Mouse (Mus musculus) stomach, embryonic 14.5 days (tissue): ENCODE measurements around the gene Spi1. TPM values are rescaled to one million over a fixed set of nuclear protein-coding genes. Genes with fewer than 3 reads are reported as not detected.

Experiments used
- ATAC-seq: fragments of 200-750 bp; cut with Nextera tagmentation; 2 replicates; pipeline ENCODE4 v1.8.0; 2017; ENCODE audit warnings: low read depth, moderate TSS enrichment; ENCODE audit not compliant: insufficient number of reproducible peaks, insufficient read depth, low FRiP score
- H3K27ac ChIP-seq: fragments of 300-500 bp; sonication (generic); 2 replicates; pipeline ENCODE4 v1.5.1; 2014; ENCODE audit warnings: mild to moderate bottlenecking, low read length, moderate library complexity, mixed read lengths
- H3K27me3 ChIP-seq: fragments of 300-500 bp; sonication (generic); 2 replicates; pipeline ENCODE4 v1.6.1; 2014; ENCODE audit warnings: low read length, control low read depth, mixed read lengths; ENCODE audit not compliant: control insufficient read depth, insufficient read depth
- H3K36me3 ChIP-seq: fragments of 300-500 bp; sonication (generic); 2 replicates; pipeline ENCODE4 v1.6.1; 2014; ENCODE audit warnings: mild to moderate bottlenecking, control low read depth, low read length, moderate library complexity, mixed read lengths; ENCODE audit not compliant: control insufficient read depth, insufficient read depth
- H3K4me1 ChIP-seq: fragments of 300-500 bp; sonication (generic); 2 replicates; pipeline ENCODE4 v1.6.1; 2014; ENCODE audit warnings: low read length, control low read depth, mixed read lengths; ENCODE audit not compliant: control insufficient read depth, insufficient read depth
- H3K4me2 ChIP-seq: fragments of 300-500 bp; sonication (generic); replicated peaks from 2 replicates; pipeline ENCODE4 v1.6.1; 2014; ENCODE audit warnings: low read depth, low read length, control low read depth
- H3K4me3 ChIP-seq: fragments of 300-500 bp; sonication (generic); 2 replicates; pipeline ENCODE4 v1.5.1; 2014; ENCODE audit warnings: low read depth, low read length, control low read depth
- H3K9ac ChIP-seq: fragments of 300-500 bp; sonication (generic); replicated peaks from 2 replicates; pipeline ENCODE4 v1.6.1; 2014; ENCODE audit warnings: low read depth, mild to moderate bottlenecking, control low read depth, low read length, moderate library complexity, mixed read lengths
- H3K9me3 ChIP-seq: fragments of 300-500 bp; sonication (generic); 2 replicates; pipeline ENCODE4 v1.6.1; 2016; ENCODE audit warnings: low read depth, low read length, control low read depth; ENCODE audit not compliant: control insufficient read depth
- WGBS: fragments of 180-500 bp; shearing (Covaris S2); extraction: QIAGEN DNeasy Blood & Tissue Kit; methylation state at CpG from one replicate; pipeline ENCODE4 v1.1.7; 2014; 5-methylcytosine and 5-hydroxymethylcytosine counted together
- polyA plus RNA-seq: library from polyadenylated mRNA; unstranded; fragments of >200 nt; fragmentation: Nextera tagmentation; extraction: Ambion mirVana; gene quantifications from 2 replicates; pipeline ENCODE4 v1.2.1, GENCODE M21; 2014

The Spi1 gene
- polyA plus RNA-seq, 1 experiment from 2014 or later, result 6.0 TPM

- Histone ChIP-seq H3K4me2 (no peak overlapping the region), H3K4me3 (no peak overlapping the region), H3K36me3 (peaks cover 9% of the 10 kb centered on the region; the same call in 1 of the 2 replicates), H3K9me3 (no peaks in the 10 kb centered on the region), H3K9ac (no peak overlapping the region), H3K4me1 (no peaks in the 10 kb centered on the region), H3K27ac (no peak overlapping the region), H3K27me3 (no peaks in the 10 kb centered on the region)
- no peak for ATAC-seq
- 64% methylated on average over 1 of the region's 1 CpGs for WGBS
Measured at GRCm38 (mm10) chr2:91151331-91151730, 69.1 kb downstream of the Spi1 start.

- no peaks in the 10 kb centered on the region for H3K27me3 ChIP-seq
- H3K9ac ChIP-seq, result no peak overlapping the region
- WGBS, result 68% methylated on average over 3 of the region's 3 CpGs
- H3K9me3 ChIP-seq, result no peaks in the 10 kb centered on the region
- H3K4me3 ChIP-seq, result no peak overlapping the region
- H3K27ac ChIP-seq, result no peak overlapping the region
- no peak overlapping the region for H3K4me2 ChIP-seq
- peaks cover 12% of the 10 kb centered on the region; the same call in 1 of the 2 replicates for H3K36me3 ChIP-seq
- ATAC-seq, result no peak
- H3K4me1 ChIP-seq, result no peaks in the 10 kb centered on the region
Measured at GRCm38 (mm10) chr2:91152885-91153377, 70.7 kb downstream of the Spi1 start.

GRCm38 (mm10) chr2:91154091-91154490, 71.9 kb downstream of the Spi1 start:
- no peak for ATAC-seq
- H3K9ac ChIP-seq, result no peak overlapping the region
- H3K4me2 ChIP-seq, result no peak overlapping the region
- H3K36me3 ChIP-seq, result peaks cover 14% of the 10 kb centered on the region; the same call in 1 of the 2 replicates
- WGBS, result 97% methylated on average over 3 of the region's 3 CpGs
- H3K9me3 ChIP-seq, result no peaks in the 10 kb centered on the region
- H3K27ac ChIP-seq, result no peak overlapping the region
- no peak overlapping the region for H3K4me3 ChIP-seq
- no peaks in the 10 kb centered on the region for H3K27me3 ChIP-seq
- H3K4me1 ChIP-seq, result no peaks in the 10 kb centered on the region

- Histone ChIP-seq H3K27ac (peak overlapping the region; percentile 21; the same call in 1 of the 2 replicates), H3K4me3 (no peak overlapping the region), H3K4me2 (no peak overlapping the region), H3K36me3 (peaks cover 19% of the 10 kb centered on the region; the same call in 1 of the 2 replicates), H3K27me3 (no peaks in the 10 kb centered on the region), H3K9ac (no peak overlapping the region), H3K9me3 (no peaks in the 10 kb centered on the region), H3K4me1 (no peaks in the 10 kb centered on the region)
- peak; percentile 49; the same call in 1 of the 2 replicates for ATAC-seq
- WGBS, result 37% methylated on average over 6 of the region's 6 CpGs
Measured at GRCm38 (mm10) chr2:91157002-91157752, 75.0 kb downstream of the Spi1 start.

GRCm38 (mm10) chr2:91160591-91160990, 78.4 kb downstream of the Spi1 start:
- Histone ChIP-seq H3K4me3 (no peak overlapping the region), H3K9me3 (no peaks in the 10 kb centered on the region), H3K9ac (no peak overlapping the region), H3K4me2 (no peak overlapping the region), H3K4me1 (no peaks in the 10 kb centered on the region), H3K27me3 (no peaks in the 10 kb centered on the region), H3K27ac (no peak overlapping the region), H3K36me3 (peaks cover 21% of the 10 kb centered on the region; the same call in 1 of the 2 replicates)
- no peak for ATAC-seq
- 78% methylated on average over 6 of the region's 6 CpGs for WGBS

GRCm38 (mm10) chr2:91162952-91163351, 80.8 kb downstream of the Spi1 start:
- H3K27me3 ChIP-seq, result no peaks in the 10 kb centered on the region
- ATAC-seq, result no peak
- H3K9me3 ChIP-seq, result no peaks in the 10 kb centered on the region
- H3K9ac ChIP-seq, result no peak overlapping the region
- H3K36me3 ChIP-seq, result peaks cover 24% of the 10 kb centered on the region; the same call in 1 of the 2 replicates
- no peak overlapping the region for H3K4me3 ChIP-seq
- H3K4me2 ChIP-seq, result no peak overlapping the region
- H3K4me1 ChIP-seq, result no peaks in the 10 kb centered on the region
- 83% methylated on average over 4 of the region's 4 CpGs for WGBS
- H3K27ac ChIP-seq, result no peak overlapping the region

GRCm38 (mm10) chr2:91163532-91163931, 81.3 kb downstream of the Spi1 start:
- peaks cover 22% of the 10 kb centered on the region; the same call in 1 of the 2 replicates for H3K36me3 ChIP-seq
- no peak overlapping the region for H3K9ac ChIP-seq
- no peak overlapping the region for H3K4me2 ChIP-seq
- H3K27ac ChIP-seq, result no peak overlapping the region
- 80% methylated on average over 5 of the region's 5 CpGs for WGBS
- H3K27me3 ChIP-seq, result no peaks in the 10 kb centered on the region
- no peaks in the 10 kb centered on the region for H3K4me1 ChIP-seq
- no peak for ATAC-seq
- H3K4me3 ChIP-seq, result no peak overlapping the region
- no peaks in the 10 kb centered on the region for H3K9me3 ChIP-seq

- Histone ChIP-seq H3K36me3 (peaks cover 27% of the 10 kb centered on the region; the same call in 1 of the 2 replicates), H3K4me1 (no peaks in the 10 kb centered on the region), H3K4me2 (no peak overlapping the region), H3K27me3 (no peaks in the 10 kb centered on the region), H3K9ac (no peak overlapping the region), H3K27ac (no peak overlapping the region), H3K4me3 (no peak overlapping the region), H3K9me3 (no peaks in the 10 kb centered on the region)
- WGBS, result 84% methylated on average over 6 of the region's 6 CpGs
- no peak for ATAC-seq
Measured at GRCm38 (mm10) chr2:91164991-91165390, 82.8 kb downstream of the Spi1 start.
